Mouse (Mus musculus): Measurements from ENCODE around the gene Elf1. TPM values are rescaled to one million over a fixed set of nuclear protein-coding genes. Genes with fewer than 3 reads are reported as not detected.

The Elf1 gene
- polyA plus RNA-seq, 1 experiment from 2014 or later = 12.3 TPM

GRCm38 (mm10) chr14:79588534-79588951 lies 107.5 kb downstream of the Elf1 start:
- Histone ChIP-seq H3K4me2 (ENCODE audit: low read depth, low read length) (peak overlapping the region; percentile 94), H3K9ac (ENCODE audit: low read length) (peak overlapping the region; percentile 86), H3K27me3 (ENCODE audit: control insufficient read depth, insufficient read depth, low read length) (no peaks in the 10 kb centered on the region), H3K27ac (ENCODE audit: low read length) (no peak overlapping the region), H3K4me3 (ENCODE audit: low read length) (peak overlapping the region; percentile 64), H3K9me3 (replicated peaks; ENCODE audit: control insufficient read depth, low read length) (no peaks in the 10 kb centered on the region), H3K36me3 (ENCODE audit: control insufficient read depth, insufficient read depth) (no peaks in the 10 kb centered on the region; the same call in 1 of the 2 replicates), H3K4me1 (ENCODE audit: control insufficient read depth, insufficient read depth, low read length) (peaks cover 11% of the 10 kb centered on the region)
- no peak for ATAC-seq (replicated peaks; ENCODE audit: extremely low read depth, insufficient read depth, low FRiP score)
- 73% methylated on average over 9 of the region's 9 CpGs for WGBS

- WGBS = 89% methylated on average over 6 of the region's 6 CpGs
These were observed 108.4 kb downstream of the Elf1 start for GRCm38 (mm10) chr14:79589401-79589800.

GRCm38 (mm10) chr14:79590916-79591315 lies 109.9 kb downstream of the Elf1 start:
- no peak for ATAC-seq (replicated peaks; ENCODE audit: extremely low read depth, insufficient read depth, low FRiP score)
- Histone ChIP-seq H3K9me3 (replicated peaks; ENCODE audit: control insufficient read depth, low read length) (no peaks in the 10 kb centered on the region), H3K27ac (ENCODE audit: low read length) (no peak overlapping the region), H3K4me2 (ENCODE audit: low read depth, low read length) (no peak overlapping the region), H3K4me1 (ENCODE audit: control insufficient read depth, insufficient read depth, low read length) (peaks cover 11% of the 10 kb centered on the region), H3K9ac (ENCODE audit: low read length) (no peak overlapping the region), H3K27me3 (ENCODE audit: control insufficient read depth, insufficient read depth, low read length) (no peaks in the 10 kb centered on the region), H3K4me3 (ENCODE audit: low read length) (no peak overlapping the region), H3K36me3 (ENCODE audit: control insufficient read depth, insufficient read depth) (peaks cover 2% of the 10 kb centered on the region; the same call in 1 of the 2 replicates)
- WGBS = 92% methylated on average over 8 of the region's 8 CpGs

More at GRCm38 (mm10) chr14:79589401-79589800, 108.4 kb downstream of the Elf1 start:
- Histone ChIP-seq H3K4me1 (ENCODE audit: control insufficient read depth, insufficient read depth, low read length) (peaks cover 11% of the 10 kb centered on the region), H3K27ac (ENCODE audit: low read length) (no peak overlapping the region), H3K9me3 (replicated peaks; ENCODE audit: control insufficient read depth, low read length) (no peaks in the 10 kb centered on the region), H3K4me2 (ENCODE audit: low read depth, low read length) (peak overlapping the region; percentile 33; the same call in 1 of the 2 replicates), H3K36me3 (ENCODE audit: control insufficient read depth, insufficient read depth) (no peaks in the 10 kb centered on the region; the same call in 1 of the 2 replicates), H3K27me3 (ENCODE audit: control insufficient read depth, insufficient read depth, low read length) (no peaks in the 10 kb centered on the region), H3K4me3 (ENCODE audit: low read length) (no peak overlapping the region), H3K9ac (ENCODE audit: low read length) (no peak overlapping the region)
- ATAC-seq (replicated peaks; ENCODE audit: extremely low read depth, insufficient read depth, low FRiP score) = no peak

GRCm38 (mm10) chr14:79591611-79592010 lies 110.6 kb downstream of the Elf1 start:
- no peak for ATAC-seq (replicated peaks; ENCODE audit: extremely low read depth, insufficient read depth, low FRiP score)
- Histone ChIP-seq H3K9me3 (replicated peaks; ENCODE audit: control insufficient read depth, low read length) (no peaks in the 10 kb centered on the region), H3K27me3 (ENCODE audit: control insufficient read depth, insufficient read depth, low read length) (no peaks in the 10 kb centered on the region), H3K4me2 (ENCODE audit: low read depth, low read length) (no peak overlapping the region), H3K4me3 (ENCODE audit: low read length) (no peak overlapping the region), H3K4me1 (ENCODE audit: control insufficient read depth, insufficient read depth, low read length) (peaks cover 8% of the 10 kb centered on the region), H3K9ac (ENCODE audit: low read length) (no peak overlapping the region), H3K27ac (ENCODE audit: low read length) (no peak overlapping the region), H3K36me3 (ENCODE audit: control insufficient read depth, insufficient read depth) (peaks cover 5% of the 10 kb centered on the region)
- 88% methylated on average over 2 of the region's 2 CpGs for WGBS

GRCm38 (mm10) chr14:79594069-79594468 lies 113.1 kb downstream of the Elf1 start:
- WGBS = 82% methylated on average over 5 of the region's 5 CpGs
- no peak overlapping the region for H3K4me2 ChIP-seq (ENCODE audit: low read depth, low read length)
- no peak overlapping the region for H3K4me3 ChIP-seq (ENCODE audit: low read length)
- H3K9me3 ChIP-seq (replicated peaks; ENCODE audit: control insufficient read depth, low read length) = no peaks in the 10 kb centered on the region
- no peak overlapping the region for H3K27ac ChIP-seq (ENCODE audit: low read length)
- peaks cover 13% of the 10 kb centered on the region for H3K36me3 ChIP-seq (ENCODE audit: control insufficient read depth, insufficient read depth)
- no peak overlapping the region for H3K9ac ChIP-seq (ENCODE audit: low read length)
- ATAC-seq (replicated peaks; ENCODE audit: extremely low read depth, insufficient read depth, low FRiP score) = no peak
- H3K4me1 ChIP-seq (ENCODE audit: control insufficient read depth, insufficient read depth, low read length) = no peaks in the 10 kb centered on the region
- no peaks in the 10 kb centered on the region for H3K27me3 ChIP-seq (ENCODE audit: control insufficient read depth, insufficient read depth, low read length)

- WGBS = 50% methylated on average over 4 of the region's 4 CpGs
These were observed 115.6 kb downstream of the Elf1 start for GRCm38 (mm10) chr14:79596602-79597001.

GRCm38 (mm10) chr14:79605881-79606280 lies 124.9 kb downstream of the Elf1 start:
- 74% methylated on average over 2 of the region's 2 CpGs for WGBS
- H3K9me3 ChIP-seq (replicated peaks; ENCODE audit: control insufficient read depth, low read length) = no peaks in the 10 kb centered on the region
- no peak overlapping the region for H3K9ac ChIP-seq (ENCODE audit: low read length)
- no peaks in the 10 kb centered on the region for H3K27me3 ChIP-seq (ENCODE audit: control insufficient read depth, insufficient read depth, low read length)
- no peak for ATAC-seq (replicated peaks; ENCODE audit: extremely low read depth, insufficient read depth, low FRiP score)
- no peak overlapping the region for H3K4me3 ChIP-seq (ENCODE audit: low read length)
- no peak overlapping the region for H3K27ac ChIP-seq (ENCODE audit: low read length)
- H3K4me2 ChIP-seq (ENCODE audit: low read depth, low read length) = no peak overlapping the region
- H3K36me3 ChIP-seq (ENCODE audit: control insufficient read depth, insufficient read depth) = peaks cover 45% of the 10 kb centered on the region
- H3K4me1 ChIP-seq (ENCODE audit: control insufficient read depth, insufficient read depth, low read length) = no peaks in the 10 kb centered on the region

More at GRCm38 (mm10) chr14:79596602-79597001, 115.6 kb downstream of the Elf1 start:
- no peak overlapping the region for H3K9ac ChIP-seq (ENCODE audit: low read length)
- no peaks in the 10 kb centered on the region for H3K9me3 ChIP-seq (replicated peaks; ENCODE audit: control insufficient read depth, low read length)
- H3K4me1 ChIP-seq (ENCODE audit: control insufficient read depth, insufficient read depth, low read length) = no peaks in the 10 kb centered on the region
- no peak overlapping the region for H3K4me3 ChIP-seq (ENCODE audit: low read length)
- H3K36me3 ChIP-seq (ENCODE audit: control insufficient read depth, insufficient read depth) = peaks cover 19% of the 10 kb centered on the region
- no peaks in the 10 kb centered on the region for H3K27me3 ChIP-seq (ENCODE audit: control insufficient read depth, insufficient read depth, low read length)
- ATAC-seq (replicated peaks; ENCODE audit: extremely low read depth, insufficient read depth, low FRiP score) = no peak
- no peak overlapping the region for H3K4me2 ChIP-seq (ENCODE audit: low read depth, low read length)
- no peak overlapping the region for H3K27ac ChIP-seq (ENCODE audit: low read length)

GRCm38 (mm10) chr14:79606392-79606791 lies 125.4 kb downstream of the Elf1 start:
- H3K9me3 ChIP-seq (replicated peaks; ENCODE audit: control insufficient read depth, low read length) = no peaks in the 10 kb centered on the region
- no peak for ATAC-seq (replicated peaks; ENCODE audit: extremely low read depth, insufficient read depth, low FRiP score)
- no peak overlapping the region for H3K9ac ChIP-seq (ENCODE audit: low read length)
- no peaks in the 10 kb centered on the region for H3K4me1 ChIP-seq (ENCODE audit: control insufficient read depth, insufficient read depth, low read length)
- H3K27ac ChIP-seq (ENCODE audit: low read length) = no peak overlapping the region
- H3K4me2 ChIP-seq (ENCODE audit: low read depth, low read length) = no peak overlapping the region
- H3K36me3 ChIP-seq (ENCODE audit: control insufficient read depth, insufficient read depth) = peaks cover 48% of the 10 kb centered on the region
- H3K27me3 ChIP-seq (ENCODE audit: control insufficient read depth, insufficient read depth, low read length) = no peaks in the 10 kb centered on the region
- 90% methylated on average over 6 of the region's 6 CpGs for WGBS
- no peak overlapping the region for H3K4me3 ChIP-seq (ENCODE audit: low read length)

GRCm38 (mm10) chr14:79606867-79607266 lies 125.9 kb downstream of the Elf1 start:
- H3K36me3 ChIP-seq (ENCODE audit: control insufficient read depth, insufficient read depth) = peaks cover 50% of the 10 kb centered on the region
- H3K9me3 ChIP-seq (replicated peaks; ENCODE audit: control insufficient read depth, low read length) = no peaks in the 10 kb centered on the region
- no peak overlapping the region for H3K9ac ChIP-seq (ENCODE audit: low read length)
- H3K4me3 ChIP-seq (ENCODE audit: low read length) = no peak overlapping the region
- WGBS = 89% methylated on average over 3 of the region's 3 CpGs
- no peaks in the 10 kb centered on the region for H3K4me1 ChIP-seq (ENCODE audit: control insufficient read depth, insufficient read depth, low read length)
- H3K4me2 ChIP-seq (ENCODE audit: low read depth, low read length) = no peak overlapping the region
- no peak overlapping the region for H3K27ac ChIP-seq (ENCODE audit: low read length)
- no peaks in the 10 kb centered on the region for H3K27me3 ChIP-seq (ENCODE audit: control insufficient read depth, insufficient read depth, low read length)
- ATAC-seq (replicated peaks; ENCODE audit: extremely low read depth, insufficient read depth, low FRiP score) = no peak
